Mouse (Mus musculus): Measurements from ENCODE around the gene Stat4.

DNA sequence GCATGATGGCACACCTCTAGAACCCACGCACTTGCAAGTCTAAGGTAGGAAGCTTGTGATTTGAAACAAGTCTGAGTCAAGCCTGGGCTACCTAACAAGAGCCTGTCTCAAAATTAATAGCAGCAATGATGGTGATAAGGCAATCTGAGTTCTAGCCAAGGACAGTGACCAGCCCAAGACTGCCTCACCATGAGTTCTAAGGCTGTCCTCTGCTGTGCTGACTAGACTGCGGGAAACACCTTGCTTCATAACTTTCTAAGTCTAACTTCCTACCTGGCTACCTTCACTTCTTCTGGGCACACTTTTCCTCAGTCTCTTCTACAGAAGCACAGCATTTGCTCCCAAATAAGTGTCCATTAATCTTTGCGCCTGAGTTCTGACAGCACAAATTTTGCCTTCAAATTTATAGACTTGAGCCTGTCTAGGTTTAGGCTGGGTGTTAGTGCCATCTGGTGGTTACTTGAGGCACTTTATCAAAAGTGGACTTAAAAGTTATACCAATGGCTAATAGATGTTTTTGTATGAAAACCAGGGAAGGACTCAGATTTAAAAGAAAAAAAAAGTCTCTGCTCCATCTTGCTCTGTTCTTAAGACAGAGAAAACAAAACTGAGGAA lies 111.8 kb downstream of the Stat4 start:
- no peak for TF ChIP-seq POLR2A (IDR thresholded peaks at IDR 0.05; ENCODE audit: insufficient read depth, low read depth, low read length)
- no peak for TF ChIP-seq CTCF (IDR thresholded peaks at IDR 0.05; ENCODE audit: insufficient read depth, low read depth, low read length)

Data from olfactory bulb, adult 2 months (tissue).